Mouse (Mus musculus) neural tube, embryonic 12.5 days (tissue): ENCODE results near the gene Tac1. TPM values are rescaled to one million over a fixed set of nuclear protein-coding genes. Genes with fewer than 3 reads are reported as not detected.
"Not testable (repeated sequence)": the region's sequence is repeated elsewhere in the genome, so short reads cannot be mapped to it uniquely, and the experiment has no call there.

Experiments used
- ATAC-seq: fragments of 200-750 bp; cut with Nextera tagmentation; 2 replicates; pipeline ENCODE4 v1.8.0; 2017; ENCODE audit warnings: low read depth, mild to moderate bottlenecking, moderate TSS enrichment, moderate library complexity; ENCODE audit not compliant: low FRiP score
- H3K27ac ChIP-seq: fragments of 300-500 bp; sonication (generic); 2 replicates; pipeline ENCODE4 v1.5.1; 2016
- H3K27me3 ChIP-seq: fragments of 300-500 bp; sonication (generic); replicated peaks from 2 replicates; pipeline ENCODE4 v1.6.1; 2016; ENCODE audit warnings: mild to moderate bottlenecking
- H3K36me3 ChIP-seq: fragments of 300-500 bp; sonication (generic); 2 replicates; pipeline ENCODE4 v1.6.1; 2016; ENCODE audit warnings: mild to moderate bottlenecking
- H3K4me1 ChIP-seq: fragments of 300-500 bp; sonication (generic); 2 replicates; pipeline ENCODE4 v1.6.1; 2016
- H3K4me2 ChIP-seq: fragments of 300-500 bp; sonication (generic); replicated peaks from 2 replicates; pipeline ENCODE4 v1.6.1; 2016; ENCODE audit warnings: mild to moderate bottlenecking
- H3K4me3 ChIP-seq: fragments of 300-500 bp; sonication (generic); 2 replicates; pipeline ENCODE4 v1.5.1; 2016
- H3K9ac ChIP-seq: fragments of 300-500 bp; sonication (generic); 2 replicates; pipeline ENCODE4 v1.6.1; 2016; ENCODE audit warnings: mild to moderate bottlenecking
- H3K9me3 ChIP-seq: fragments of 300-500 bp; sonication (generic); 2 replicates; pipeline ENCODE4 v1.6.1; 2016; ENCODE audit warnings: mild to moderate bottlenecking
- WGBS: fragments of 180-500 bp; shearing (Covaris S2); methylation state at CpG from one replicate; pipeline ENCODE4 v1.1.7; 2016; 5-methylcytosine and 5-hydroxymethylcytosine counted together
- polyA plus RNA-seq: library from polyadenylated mRNA; unstranded; fragments of >200 nt; fragmentation: Nextera tagmentation; extraction: Ambion mirVana; gene quantifications from 2 replicates; pipeline ENCODE4 v1.2.1, GENCODE M21; 2016

The Tac1 gene
- 27.5 and 29.4 TPM in 2 replicates for polyA plus RNA-seq

- Histone ChIP-seq H3K4me3 (peak within 1 kb of the TSS; percentile 36), H3K4me2 (peak within 1 kb of the TSS; percentile 78), H3K27me3 (peaks cover 37% of the 10 kb centered on the region), H3K9ac (peak within 1 kb of the TSS; percentile 40; the same call in 1 of the 2 replicates), H3K9me3 (no peaks in the 10 kb centered on the region), H3K36me3 (no peaks in the 10 kb centered on the region), H3K4me1 (peaks cover 15% of the 10 kb centered on the region), H3K27ac (no peak within 1 kb of the TSS)
- peak; percentile 80 for ATAC-seq
- 2% methylated on average over 37 of the region's 37 CpGs for WGBS
Observed at GRCm38 (mm10) chr6:7554829-7555391, at the start of gene Tac1. TSS of gene Tac1 (plus strand) at chr6:7554879.

DNA sequence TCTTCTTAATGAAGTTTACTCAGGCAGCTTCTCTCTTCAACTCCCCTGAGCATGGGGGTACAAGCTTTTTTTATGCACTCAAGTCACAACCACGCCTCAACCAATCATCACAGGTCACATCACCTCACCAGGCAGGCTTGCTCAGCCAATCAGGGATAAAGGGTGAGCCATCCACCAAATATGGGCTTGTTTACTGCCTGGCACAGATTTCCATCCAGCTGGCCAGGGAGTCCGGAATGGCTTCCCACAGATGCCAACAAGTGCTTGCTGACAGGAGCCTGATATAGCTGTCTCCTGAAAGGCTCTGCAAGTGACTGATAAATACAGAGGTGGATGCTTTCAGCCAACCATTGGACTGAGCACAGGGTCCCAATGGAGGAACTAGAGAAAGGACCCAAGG lies 11.2 kb upstream of the Tac1 start:
- H3K27me3 ChIP-seq, H3K4me1 ChIP-seq, H3K4me2 ChIP-seq, H3K9me3 ChIP-seq, H3K27ac ChIP-seq, H3K36me3 ChIP-seq, H3K9ac ChIP-seq, ATAC-seq, H3K4me3 ChIP-seq: not testable (repeated sequence)
- 79% methylated on average over 2 of the region's 2 CpGs for WGBS

DNA sequence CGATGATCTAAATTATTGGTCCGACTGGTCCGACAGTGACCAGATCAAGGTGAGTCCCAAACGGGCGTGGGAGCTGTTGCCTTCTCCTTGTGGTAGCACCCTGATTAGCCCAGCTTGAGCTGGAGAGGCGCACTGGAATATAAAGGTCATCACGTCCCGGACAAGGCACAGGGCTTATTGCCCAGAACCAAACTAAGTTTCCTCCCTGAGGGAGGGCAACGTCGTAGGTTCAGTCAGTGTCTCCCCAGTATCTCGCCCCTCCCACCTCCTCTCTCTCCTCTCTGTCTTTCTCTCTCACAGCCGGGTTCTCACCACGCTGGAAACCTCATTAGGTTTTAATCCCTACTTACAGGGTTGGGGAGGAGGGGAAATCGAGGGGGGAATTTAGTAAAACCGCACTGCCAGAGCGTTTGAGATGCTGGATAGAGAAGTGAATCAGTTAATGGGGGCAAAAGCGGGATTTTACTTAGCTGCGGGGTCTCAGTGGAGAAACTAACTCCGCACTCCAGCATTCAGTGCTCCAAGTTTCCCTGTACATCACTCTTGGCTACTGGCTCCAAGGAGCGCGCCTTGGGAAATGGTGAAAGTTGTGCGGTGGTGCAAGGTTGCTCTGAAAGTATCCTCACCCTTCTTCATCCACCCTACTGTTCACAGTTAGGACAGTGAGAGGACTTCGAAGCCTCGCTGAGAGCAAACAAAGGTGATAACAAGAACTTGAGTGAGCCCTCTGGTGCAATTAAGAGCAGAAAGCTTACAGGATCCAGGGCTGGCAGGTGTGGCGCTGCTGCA lies 1.2 kb downstream of the Tac1 start:
- Histone ChIP-seq H3K9me3 (no peaks in the 10 kb centered on the region), H3K27ac (no peak overlapping the region), H3K27me3 (peaks cover 37% of the 10 kb centered on the region), H3K4me2 (peak overlapping the region; percentile 78), H3K4me1 (peaks cover 15% of the 10 kb centered on the region), H3K36me3 (no peaks in the 10 kb centered on the region), H3K4me3 (peak overlapping the region; percentile 36), H3K9ac (no peak overlapping the region)
- WGBS: 1% methylated on average over 25 of the region's 25 CpGs
- ATAC-seq: peak; percentile 52; the same call in 1 of the 2 replicates

DNA sequence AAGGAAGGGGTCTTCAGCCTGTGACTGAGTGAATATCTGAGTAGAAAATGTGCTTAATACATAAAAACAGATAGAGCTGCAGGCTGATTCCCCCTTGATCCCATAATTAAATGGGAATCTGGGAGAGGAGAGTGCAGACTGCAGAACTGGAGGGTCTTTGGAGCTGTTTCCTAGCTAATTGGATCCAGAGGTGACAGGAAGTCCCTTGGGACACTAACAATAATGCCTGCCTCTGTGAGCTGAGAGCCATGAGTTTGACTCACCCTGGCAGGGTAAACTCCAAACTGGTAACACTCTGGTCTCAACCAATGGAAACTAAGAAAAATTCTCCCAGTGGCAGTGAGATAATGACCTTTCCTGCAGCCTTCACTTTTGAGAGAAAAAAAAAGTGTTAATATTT lies 3.5 kb downstream of the Tac1 start:
- Histone ChIP-seq H3K9ac (no peak overlapping the region), H3K9me3 (no peaks in the 10 kb centered on the region), H3K27me3 (peaks cover 37% of the 10 kb centered on the region), H3K27ac (no peak overlapping the region), H3K4me2 (no peak overlapping the region), H3K36me3 (no peaks in the 10 kb centered on the region), H3K4me3 (no peak overlapping the region), H3K4me1 (peaks cover 15% of the 10 kb centered on the region)
- ATAC-seq: no peak

- ATAC-seq: no peak
Observed at GRCm38 (mm10) chr6:7562524-7562923, 7.8 kb downstream of the Tac1 start.

GRCm38 (mm10) chr6:7564537-7564936 lies 9.9 kb downstream of the Tac1 start:
- WGBS: 69% methylated on average over 3 of the region's 3 CpGs
- H3K27ac ChIP-seq: no peak overlapping the region
- ATAC-seq: 0 out of 2 replicates have a peak, but pooled peaks have one; percentile 17

More at GRCm38 (mm10) chr6:7562524-7562923, 7.8 kb downstream of the Tac1 start:
- H3K9me3 ChIP-seq: no peaks in the 10 kb centered on the region
- H3K27ac ChIP-seq: no peak overlapping the region
- H3K36me3 ChIP-seq: no peaks in the 10 kb centered on the region
- H3K4me1 ChIP-seq: no peaks in the 10 kb centered on the region
- no peak overlapping the region for H3K4me2 ChIP-seq
- H3K27me3 ChIP-seq: no peaks in the 10 kb centered on the region
- H3K4me3 ChIP-seq: no peak overlapping the region
- H3K9ac ChIP-seq: no peak overlapping the region
- WGBS: 59% methylated on average over 6 of the region's 6 CpGs

DNA sequence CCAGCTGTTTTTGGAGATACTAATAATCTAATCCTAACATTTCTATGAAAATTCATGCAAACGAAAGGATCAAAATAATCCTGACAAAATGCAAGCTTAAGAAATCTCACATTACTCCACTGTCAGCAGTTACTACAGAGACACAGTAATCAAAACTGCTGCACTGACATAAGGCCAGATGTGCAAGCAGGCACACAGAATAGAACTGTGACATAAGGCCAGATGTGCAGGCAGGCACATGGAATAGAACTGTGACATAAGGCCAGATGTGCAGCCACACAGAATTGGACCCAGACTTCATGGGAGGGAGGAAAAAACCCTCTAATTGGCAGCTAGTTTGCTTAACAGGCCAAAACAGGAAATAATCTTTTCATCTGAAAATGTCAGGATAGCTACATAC lies 16.5 kb downstream of the Tac1 start:
- no peaks in the 10 kb centered on the region for H3K4me1 ChIP-seq
- H3K27ac ChIP-seq: no peak overlapping the region
- ATAC-seq: no peak
- 79% methylated on average over 1 of the region's 1 CpGs for WGBS
- H3K4me3 ChIP-seq: no peak overlapping the region
- no peak overlapping the region for H3K4me2 ChIP-seq
- H3K9me3 ChIP-seq: no peaks in the 10 kb centered on the region
- H3K9ac ChIP-seq: no peak overlapping the region
- H3K36me3 ChIP-seq: no peaks in the 10 kb centered on the region
- no peaks in the 10 kb centered on the region for H3K27me3 ChIP-seq

More at GRCm38 (mm10) chr6:7564537-7564936, 9.9 kb downstream of the Tac1 start:
- Histone ChIP-seq H3K9ac (no peak overlapping the region), H3K4me3 (no peak overlapping the region), H3K4me1 (no peaks in the 10 kb centered on the region), H3K36me3 (no peaks in the 10 kb centered on the region), H3K27me3 (no peaks in the 10 kb centered on the region), H3K4me2 (no peak overlapping the region), H3K9me3 (no peaks in the 10 kb centered on the region)

DNA sequence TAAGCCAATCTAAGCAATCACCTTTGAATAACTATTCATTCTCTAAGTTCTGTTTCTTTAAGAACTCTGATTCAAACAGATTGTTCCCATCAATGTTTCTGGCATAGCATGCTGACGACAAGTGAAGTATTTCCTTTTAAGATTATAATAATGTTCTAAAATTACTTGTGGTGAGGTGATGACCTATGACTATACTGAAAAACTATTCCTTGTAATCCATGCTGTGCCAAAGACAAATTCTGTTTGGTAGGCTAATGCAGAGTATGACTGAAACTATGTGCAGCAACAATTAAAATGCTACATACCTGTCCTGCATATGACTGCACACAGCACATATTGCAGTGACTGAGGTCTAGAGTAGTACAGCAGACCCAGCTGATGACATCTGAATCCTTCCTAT lies 23.4 kb downstream of the Tac1 start:
- H3K4me3 ChIP-seq: no peak overlapping the region
- no peaks in the 10 kb centered on the region for H3K4me1 ChIP-seq
- H3K27me3 ChIP-seq: no peaks in the 10 kb centered on the region
- WGBS: 88% methylated on average over 1 of the region's 1 CpGs
- no peak overlapping the region for H3K4me2 ChIP-seq
- H3K9me3 ChIP-seq: no peaks in the 10 kb centered on the region
- H3K36me3 ChIP-seq: no peaks in the 10 kb centered on the region
- no peak for ATAC-seq
- H3K9ac ChIP-seq: no peak overlapping the region
- no peak overlapping the region for H3K27ac ChIP-seq

- Histone ChIP-seq H3K36me3 (no peaks in the 10 kb centered on the region), H3K27ac (no peak overlapping the region), H3K27me3 (no peaks in the 10 kb centered on the region), H3K4me3 (no peak overlapping the region), H3K9me3 (no peaks in the 10 kb centered on the region), H3K4me2 (no peak overlapping the region), H3K9ac (no peak overlapping the region), H3K4me1 (no peaks in the 10 kb centered on the region)
- WGBS: 88% methylated on average over 2 of the region's 2 CpGs
- no peak for ATAC-seq
Observed at GRCm38 (mm10) chr6:7594445-7594844, 39.8 kb downstream of the Tac1 start.

DNA sequence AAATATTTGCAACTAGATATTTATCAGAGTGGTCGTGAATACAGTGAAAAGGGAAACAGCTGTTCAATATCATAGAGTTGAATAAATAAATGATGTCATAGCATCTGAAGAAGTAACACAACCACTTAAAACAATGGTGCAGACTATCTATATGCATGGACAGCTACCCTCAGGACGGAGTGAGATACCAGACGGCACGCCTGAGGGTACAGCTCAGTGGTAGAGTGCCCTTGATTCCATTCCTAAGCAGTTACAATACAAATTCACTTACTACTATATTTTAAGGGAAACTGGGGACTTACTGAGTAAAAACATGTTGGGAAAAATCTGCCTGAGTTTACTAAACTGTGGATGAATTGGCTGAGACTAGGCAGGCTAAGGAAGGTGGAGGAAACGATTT lies 43.7 kb downstream of the Tac1 start:
- Histone ChIP-seq H3K4me1 (no peaks in the 10 kb centered on the region), H3K9ac (no peak overlapping the region), H3K36me3 (no peaks in the 10 kb centered on the region), H3K4me3 (no peak overlapping the region), H3K27me3 (no peaks in the 10 kb centered on the region), H3K27ac (no peak overlapping the region), H3K9me3 (no peaks in the 10 kb centered on the region), H3K4me2 (no peak overlapping the region)
- no peak for ATAC-seq
- WGBS: 90% methylated on average over 5 of the region's 5 CpGs

DNA sequence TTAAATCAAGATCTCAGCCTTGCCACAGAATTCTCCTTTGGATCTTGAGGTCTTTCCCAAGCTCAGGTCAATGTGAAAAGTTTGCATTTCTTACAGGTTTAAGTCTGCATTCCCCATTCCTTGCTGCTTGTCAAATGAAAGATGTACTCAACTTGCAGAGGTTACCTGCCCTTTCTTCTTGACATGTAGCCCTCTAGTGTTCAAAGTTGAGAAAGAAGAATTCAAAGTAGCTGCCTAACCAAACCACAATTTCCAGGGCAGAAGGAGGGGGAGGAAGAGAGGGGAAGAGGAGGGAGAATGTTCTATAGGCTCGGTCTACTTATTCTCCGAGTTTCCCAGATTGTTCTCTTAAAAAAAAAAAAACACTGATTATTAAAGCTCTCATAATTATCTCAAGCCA lies 45.5 kb downstream of the Tac1 start:
- Histone ChIP-seq H3K4me1 (no peaks in the 10 kb centered on the region), H3K4me3 (no peak overlapping the region), H3K9ac (no peak overlapping the region), H3K36me3 (no peaks in the 10 kb centered on the region), H3K9me3 (no peaks in the 10 kb centered on the region), H3K27ac (no peak overlapping the region), H3K27me3 (no peaks in the 10 kb centered on the region), H3K4me2 (no peak overlapping the region)
- whole genome bisulfite sequencing: 78% methylated on average over 2 of the region's 2 CpGs
- ATAC-seq: no peak

DNA sequence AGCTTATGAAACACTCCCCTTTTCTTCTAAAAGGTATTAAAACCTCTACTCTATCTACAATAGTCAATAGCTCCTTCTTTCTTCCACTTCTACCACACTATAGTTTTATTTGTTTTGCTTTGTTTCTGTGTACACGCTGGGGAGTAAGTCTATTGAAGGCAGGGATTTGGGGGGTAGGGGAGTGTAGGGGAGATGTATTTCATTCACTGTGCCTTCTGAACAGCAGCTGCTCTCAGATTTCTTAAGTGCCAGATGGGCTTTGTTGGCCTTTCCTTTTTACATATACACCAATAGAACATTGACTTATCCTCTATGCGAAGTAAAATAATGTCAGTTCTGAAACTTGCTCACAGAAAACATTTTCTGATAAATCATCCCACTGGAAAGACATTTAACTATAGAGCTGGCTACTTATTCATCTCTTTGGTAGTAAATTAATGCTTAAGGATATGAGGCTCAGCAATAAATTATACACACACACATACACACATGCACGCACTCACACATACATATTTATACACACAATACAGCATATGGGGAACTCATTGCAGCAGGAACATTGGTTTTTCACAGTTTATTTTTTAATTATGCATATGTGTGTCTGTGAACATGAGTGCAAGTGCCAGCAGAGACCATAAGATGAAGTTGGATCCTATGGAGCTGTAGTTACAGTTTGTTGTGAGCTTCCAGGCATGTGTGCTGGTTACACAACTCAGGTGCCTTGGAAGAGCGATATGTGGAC lies 46.8 kb downstream of the Tac1 start:
- Histone ChIP-seq H3K27ac (no peak overlapping the region), H3K9ac (no peak overlapping the region), H3K4me2 (no peak overlapping the region), H3K36me3 (no peaks in the 10 kb centered on the region), H3K4me1 (no peaks in the 10 kb centered on the region), H3K4me3 (no peak overlapping the region), H3K9me3 (no peaks in the 10 kb centered on the region), H3K27me3 (no peaks in the 10 kb centered on the region)
- ATAC-seq: no peak
- 73% methylated on average over 4 of the region's 4 CpGs for WGBS
